Mouse (Mus musculus): ENCODE data around the gene Gm7697. TPM values are rescaled to one million over a fixed set of nuclear protein-coding genes. Genes with fewer than 3 reads are reported as not detected.

Gm7697 gene
- total RNA-seq (2023), result not detected

DNA sequence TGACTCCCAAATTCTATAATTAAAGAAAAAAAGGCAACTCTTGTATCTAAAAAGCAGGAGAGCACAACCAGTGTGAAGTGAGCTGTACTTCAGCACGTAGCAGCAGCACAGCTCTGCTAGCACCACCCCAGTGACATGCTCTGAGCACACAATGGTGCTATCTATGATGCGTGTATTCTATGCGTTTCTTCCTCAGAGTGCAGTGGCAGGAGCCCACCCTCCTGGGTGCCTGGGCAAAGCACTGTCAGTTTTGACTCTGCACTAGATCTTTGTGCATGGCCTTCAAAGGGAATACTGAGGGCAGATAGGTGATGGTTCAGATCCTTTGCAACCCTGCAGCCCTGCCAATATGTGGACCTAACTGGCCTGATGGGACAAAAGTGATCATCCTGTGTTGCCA, at the start of gene Gm7697:
Gene Gm7697, minus strand, starts transcription at position 101 of the 400 bp plus-strand sequence.

DNA sequence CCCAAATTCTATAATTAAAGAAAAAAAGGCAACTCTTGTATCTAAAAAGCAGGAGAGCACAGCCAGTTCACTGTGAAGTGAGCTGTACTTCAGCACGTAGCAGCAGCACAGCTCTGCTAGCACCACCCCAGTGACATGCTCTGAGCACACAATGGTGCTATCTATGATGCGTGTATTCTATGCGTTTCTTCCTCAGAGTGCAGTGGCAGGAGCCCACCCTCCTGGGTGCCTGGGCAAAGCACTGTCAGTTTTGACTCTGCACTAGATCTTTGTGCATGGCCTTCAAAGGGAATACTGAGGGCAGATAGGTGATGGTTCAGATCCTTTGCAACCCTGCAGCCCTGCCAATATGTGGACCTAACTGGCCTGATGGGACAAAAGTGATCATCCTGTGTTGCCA, 69.3 kb downstream of the Gm7697 start, which contains the start of gene Gm9495:
Gene Gm9495, minus strand, starts transcription at position 101 of the 400 bp plus-strand sequence.

Other genes with a start within 250 kb of the Gm7697 start
- not detected for gene Gm9495, start 69.4 kb downstream of the Gm7697 start, total RNA-seq (2023)
- 10 to 100 TPM; 39.3 to 41.6 TPM for gene Zfp868, start 102.6 kb upstream of the Gm7697 start, total RNA-seq (2023)
- under 1 TPM; 0.47 to 0.52 TPM for gene Zfp964, start 131.5 kb upstream of the Gm7697 start, total RNA-seq (2023)
- gene Zfp869, start 187.7 kb upstream of the Gm7697 start, total RNA-seq (2023), result 10 to 100 TPM; 31.6 to 34.7 TPM
- gene Zfp963, start 227.0 kb upstream of the Gm7697 start, total RNA-seq (2023), result 1 to 10 TPM; 3.2 to 3.4 TPM

Measured in monocyte, adult 59 days (primary cell).